Mouse (Mus musculus) urinary bladder, postnatal 10 days (tissue): ENCODE results near the gene Pmm1.
"Not testable (repeated sequence)": the region's sequence is repeated elsewhere in the genome, so short reads cannot be mapped to it uniquely, and the experiment has no call there.

Experiments
- DNase-seq: peaks from one replicate; pipeline ENCODE4 v3.0.0; 2022; ENCODE audit warnings: low spot score

Pmm1 gene

DNA sequence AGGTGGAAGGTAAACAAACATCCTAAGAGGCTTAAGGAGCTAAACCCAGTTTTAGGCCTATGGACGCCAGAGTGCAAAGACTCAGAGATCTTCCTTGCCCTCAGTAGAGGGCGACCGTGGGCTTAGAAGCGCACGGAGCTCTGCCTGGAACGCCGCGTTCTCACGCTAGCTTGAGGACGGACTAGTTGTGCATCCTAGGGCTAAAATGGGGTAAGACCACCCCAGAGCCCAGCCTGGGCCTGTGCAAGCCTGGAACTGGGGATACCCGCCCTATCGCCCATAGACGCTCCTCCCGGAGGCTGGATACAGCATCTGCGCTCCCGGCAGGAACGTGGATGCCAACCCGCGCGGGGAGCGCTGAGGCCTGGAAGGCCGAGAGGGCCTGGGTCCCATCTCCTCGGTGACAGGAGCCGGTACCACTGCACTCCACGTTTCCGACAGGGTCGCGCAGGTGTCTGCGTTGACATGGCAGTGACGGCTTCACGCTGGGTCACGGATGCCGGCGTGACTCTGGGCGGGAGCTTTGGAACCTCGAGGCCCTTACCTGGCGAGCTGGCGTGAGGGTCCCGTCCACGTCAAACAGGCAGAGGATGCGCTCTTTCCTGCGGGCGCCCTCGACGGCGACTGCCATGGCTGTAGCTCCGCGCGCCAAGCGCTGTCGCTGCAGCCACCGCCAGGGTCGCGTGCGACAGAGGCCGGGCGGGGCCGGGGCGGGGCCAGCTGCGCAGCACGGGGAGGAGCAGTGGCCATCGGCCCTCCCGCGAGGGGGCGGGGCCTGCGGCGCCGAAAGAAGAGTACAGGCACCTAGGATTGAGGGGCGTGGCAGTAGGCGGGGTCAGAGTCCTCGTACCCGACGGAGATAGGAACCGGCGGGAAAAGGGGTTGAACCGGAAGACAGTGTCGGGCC lies at the start of gene Pmm1:
TSS of gene Pmm1 (minus strand) at position 760 of the 907 bp plus-strand sequence.
- DNase-seq: peak; percentile 89

DNA sequence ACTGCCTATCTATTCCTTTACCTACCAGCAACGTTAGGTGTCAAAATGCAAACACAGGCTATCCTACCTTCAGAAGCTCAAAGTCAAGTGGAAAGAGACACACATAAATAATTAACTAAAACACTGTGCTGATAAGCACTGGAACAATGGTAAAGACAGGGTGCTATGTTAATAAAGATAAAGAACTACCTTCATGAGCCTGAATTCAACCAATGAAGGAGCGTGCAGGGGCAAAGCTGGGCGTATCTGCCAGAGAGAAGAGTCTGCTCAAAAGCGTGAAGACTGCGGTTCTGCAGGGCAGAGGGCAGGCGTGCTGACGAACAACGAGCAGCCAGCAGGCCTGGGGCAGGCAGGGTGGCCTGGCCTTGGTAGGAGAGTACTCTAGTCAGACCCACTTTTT lies 43.5 kb upstream of the Pmm1 start:
- DNase-seq: no peak

DNA sequence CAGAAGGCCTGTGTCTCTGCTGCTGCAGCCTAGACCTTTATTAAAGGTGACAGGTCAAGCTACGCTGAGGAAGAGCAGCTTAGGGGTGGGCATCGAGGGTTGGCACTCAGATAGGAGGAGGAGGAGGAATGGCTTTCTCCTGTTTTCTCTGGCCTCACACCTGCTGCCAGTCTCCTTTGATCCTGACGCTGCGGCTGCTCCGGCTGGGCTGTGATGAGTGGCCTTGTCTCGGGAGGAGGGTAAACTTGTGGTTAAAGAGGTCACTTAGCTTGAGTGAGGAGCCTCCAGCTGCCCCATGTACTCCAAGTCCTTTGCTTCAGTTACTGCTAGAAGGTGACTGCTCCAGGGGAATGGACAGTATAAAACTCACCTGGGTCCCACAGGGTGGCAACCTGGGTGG lies 33.3 kb upstream of the Pmm1 start:
- no peak for DNase-seq

GRCm38 (mm10) chr15:81990549-81990948 lies 29.8 kb upstream of the Pmm1 start:
- DNase-seq: no peak

DNA sequence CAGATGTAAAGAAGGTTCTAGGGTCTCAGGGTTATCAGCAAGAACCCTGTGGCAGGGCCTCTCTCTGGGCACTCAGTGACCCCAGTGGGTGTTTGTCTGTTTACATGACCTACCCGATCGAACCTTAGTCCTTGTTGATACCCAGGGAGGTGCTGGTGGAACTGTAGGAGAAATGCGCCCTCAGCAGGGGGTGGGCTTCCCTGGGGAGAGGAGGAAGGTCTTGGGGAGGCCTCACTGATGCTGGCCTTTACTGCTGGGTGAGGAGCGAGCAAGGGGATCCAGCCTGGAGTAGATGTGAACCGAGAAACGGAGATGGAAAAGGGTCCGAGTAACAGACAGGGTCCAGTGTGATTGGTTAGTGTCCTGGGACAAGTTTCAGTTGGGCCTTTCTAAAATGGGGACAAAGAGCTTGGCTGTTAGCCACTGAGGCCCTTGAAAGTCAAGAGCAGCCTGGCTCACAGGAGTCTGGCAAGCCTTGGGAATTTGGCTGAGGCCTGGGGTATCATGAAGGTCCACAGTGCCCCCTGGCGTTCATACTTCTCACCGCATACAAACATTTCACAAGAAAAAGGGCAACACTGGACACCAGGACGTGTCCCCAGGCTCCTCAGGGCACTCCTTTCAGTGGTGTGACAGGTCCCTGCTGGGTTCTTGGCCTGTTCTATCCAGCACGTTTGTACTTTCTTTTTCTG lies 28.8 kb upstream of the Pmm1 start:
- peak; percentile 58 for DNase-seq

- DNase-seq: no peak
These were observed 26.9 kb upstream of the Pmm1 start, which contains the start of gene Xrcc6 for GRCm38 (mm10) chr15:81987646-81988045. Xrcc6 (plus strand) TSS chr15:81987835.

GRCm38 (mm10) chr15:81985267-81986161 lies 24.8 kb upstream of the Pmm1 start:
- DNase-seq: no peak

GRCm38 (mm10) chr15:81982173-81982572 lies 21.4 kb upstream of the Pmm1 start:
- DNase-seq: no peak

DNA sequence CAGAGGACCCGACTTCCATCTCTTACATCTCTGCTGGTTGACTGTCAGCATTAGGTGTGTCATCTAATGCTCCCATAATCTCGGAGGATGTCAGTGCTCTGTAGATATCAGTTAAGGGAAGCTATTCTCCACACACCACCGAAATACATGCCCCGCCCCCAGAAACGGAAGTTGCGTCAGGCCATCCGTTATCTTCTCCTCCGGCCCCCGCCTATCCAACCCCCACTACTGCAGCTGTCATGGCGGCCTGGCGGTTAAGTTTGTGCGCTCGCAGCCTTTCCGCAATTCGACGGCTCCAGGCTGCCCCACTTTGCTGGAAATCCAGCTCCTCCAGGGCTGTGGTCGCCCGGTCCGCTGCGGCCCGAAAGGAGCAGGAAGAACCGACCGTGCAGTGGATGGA lies 19.6 kb upstream of the Pmm1 start, which contains the start of gene 1700029P11Rik:
TSS of gene 1700029P11Rik (plus strand) at position 220 of the 400 bp plus-strand sequence.
- DNase-seq: no peak

DNA sequence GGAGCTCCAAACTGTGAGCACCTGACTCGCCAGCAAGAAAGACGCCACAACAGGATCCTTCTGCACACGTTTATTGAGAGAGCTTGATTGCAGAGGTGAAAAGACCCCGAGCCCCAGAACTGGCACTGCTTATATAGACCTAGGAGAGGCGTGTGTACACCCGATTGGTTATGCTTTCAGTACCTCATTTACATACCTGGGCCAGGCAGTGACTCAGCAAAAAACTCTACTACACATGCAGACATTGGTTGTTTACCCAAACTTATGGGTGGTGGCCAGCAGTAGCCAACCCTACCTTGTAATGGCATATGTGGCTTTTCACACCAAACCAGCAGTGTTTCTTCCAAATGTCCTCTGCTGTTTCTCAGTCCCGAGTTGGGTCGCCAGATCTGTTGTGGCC lies 14.4 kb upstream of the Pmm1 start:
- not testable (repeated sequence) for DNase-seq

GRCm38 (mm10) chr15:81970498-81970897 lies 9.8 kb upstream of the Pmm1 start:
- DNase-seq: not testable (repeated sequence)

GRCm38 (mm10) chr15:81969635-81970034 lies 8.9 kb upstream of the Pmm1 start:
- not testable (repeated sequence) for DNase-seq

- no peak for DNase-seq
These were observed 8.4 kb upstream of the Pmm1 start for GRCm38 (mm10) chr15:81969173-81969572.

DNA sequence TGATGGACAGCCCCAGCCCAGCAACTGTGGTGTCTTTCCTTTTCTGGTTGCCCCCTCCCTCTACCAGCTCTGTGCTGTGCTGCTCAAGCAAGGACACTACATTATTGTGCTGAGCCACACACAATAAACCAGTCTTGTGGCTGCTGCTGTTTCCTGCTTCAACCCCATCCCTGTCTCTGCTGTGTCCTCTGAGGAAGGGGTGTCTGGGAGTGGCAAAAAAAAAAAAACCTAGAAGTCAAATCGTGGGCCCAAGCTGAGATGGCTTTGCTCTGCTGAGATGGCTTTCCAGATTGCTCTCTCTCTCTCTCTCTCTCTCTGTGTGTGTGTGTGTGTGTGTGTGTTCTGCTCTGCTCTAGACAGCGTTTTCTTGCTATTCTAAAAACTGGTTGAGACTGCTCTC lies 7.7 kb upstream of the Pmm1 start:
- DNase-seq: no peak

GRCm38 (mm10) chr15:81967821-81968220 lies 7.1 kb upstream of the Pmm1 start:
- DNase-seq: no peak

DNA sequence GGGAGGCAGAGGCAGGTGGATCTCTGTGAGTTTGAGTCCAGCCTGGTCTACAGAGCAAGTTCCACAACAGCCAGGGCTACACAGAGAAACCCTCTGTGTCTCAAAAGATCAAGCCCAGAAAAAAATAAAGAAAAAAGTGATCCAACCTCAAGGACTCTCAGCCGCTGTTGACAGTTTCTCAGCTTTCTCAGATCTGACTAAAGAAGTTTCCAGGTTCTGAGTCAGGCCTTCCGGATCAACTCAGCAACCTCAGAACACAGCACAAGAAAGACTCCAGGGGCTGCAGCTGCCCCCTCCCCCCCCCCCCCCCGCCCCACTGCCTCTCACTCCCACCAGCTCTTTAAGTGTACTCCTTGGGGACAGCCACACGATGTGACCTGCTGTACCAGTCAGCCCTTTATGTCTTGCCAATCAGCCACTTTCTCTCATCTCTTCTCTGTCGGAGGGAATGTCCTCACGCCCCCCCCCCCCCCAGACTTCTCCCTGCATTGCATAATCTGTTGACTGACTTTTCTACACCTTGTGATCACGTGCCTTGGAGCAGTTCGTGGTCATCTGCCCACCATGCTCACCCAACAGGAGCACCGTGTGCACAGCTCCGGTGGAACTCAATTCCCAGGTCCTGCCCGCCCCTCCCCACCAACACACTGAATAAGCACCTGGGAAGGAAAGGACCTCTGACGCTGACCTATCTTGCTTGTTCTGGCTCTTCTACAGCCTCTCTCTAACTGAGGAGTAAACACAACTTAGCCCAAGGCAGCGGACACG lies 5.5 kb upstream of the Pmm1 start:
- DNase-seq: no peak

GRCm38 (mm10) chr15:81964980-81965545 lies 4.3 kb upstream of the Pmm1 start:
- DNase-seq: no peak

GRCm38 (mm10) chr15:81964262-81964661 lies 3.5 kb upstream of the Pmm1 start:
- no peak for DNase-seq

GRCm38 (mm10) chr15:81961078-81961451 lies 335 bp upstream of the Pmm1 start:
- no peak for DNase-seq

- DNase-seq: no peak
These were observed 1.8 kb downstream of the Pmm1 start for GRCm38 (mm10) chr15:81958906-81959305.

- DNase-seq: no peak
These were observed 3.1 kb downstream of the Pmm1 start for GRCm38 (mm10) chr15:81957598-81957997.
